Mouse (Mus musculus): ENCODE results near the gene Dao.

The Dao gene

GRCm38 (mm10) chr5:114027217-114027944, 23.9 kb downstream of the Dao start:
- no peak for DNase-seq (ENCODE audit: low spot score)

GRCm38 (mm10) chr5:114028111-114028510, 24.6 kb downstream of the Dao start:
- no peak for DNase-seq (ENCODE audit: low spot score)

GRCm38 (mm10) chr5:114030652-114031051, 27.1 kb downstream of the Dao start:
- no peak for DNase-seq (ENCODE audit: low spot score)

- no peak for DNase-seq (ENCODE audit: low spot score)
Measured at GRCm38 (mm10) chr5:114032161-114032763, 28.8 kb downstream of the Dao start.

- DNase-seq (ENCODE audit: low spot score), result no peak
Measured at GRCm38 (mm10) chr5:114034393-114034792, 30.9 kb downstream of the Dao start.

GRCm38 (mm10) chr5:114035111-114035510, 31.6 kb downstream of the Dao start:
- DNase-seq (ENCODE audit: low spot score), result no peak

- DNase-seq (ENCODE audit: low spot score), result no peak
Measured at GRCm38 (mm10) chr5:114040508-114040907, 37.0 kb downstream of the Dao start.

GRCm38 (mm10) chr5:114040911-114041310, 37.4 kb downstream of the Dao start:
- no peak for DNase-seq (ENCODE audit: low spot score)

- peak; percentile 66 for DNase-seq (ENCODE audit: low spot score)
Measured at GRCm38 (mm10) chr5:114041327-114041930, 37.9 kb downstream of the Dao start.

- no peak for DNase-seq (ENCODE audit: low spot score)
Measured at GRCm38 (mm10) chr5:114043800-114044199, 40.3 kb downstream of the Dao start.

- peak; percentile 46 for DNase-seq (ENCODE audit: low spot score)
Measured at GRCm38 (mm10) chr5:114045134-114045533, 41.6 kb downstream of the Dao start.

GRCm38 (mm10) chr5:114046151-114046550, 42.6 kb downstream of the Dao start:
- DNase-seq (ENCODE audit: low spot score), result no peak

- DNase-seq (ENCODE audit: low spot score), result no peak
Measured at GRCm38 (mm10) chr5:114046604-114047003, 43.1 kb downstream of the Dao start.

GRCm38 (mm10) chr5:114047182-114047581, 43.7 kb downstream of the Dao start:
- DNase-seq (ENCODE audit: low spot score), result no peak

GRCm38 (mm10) chr5:114048731-114049308, 45.3 kb downstream of the Dao start:
- no peak for DNase-seq (ENCODE audit: low spot score)

- DNase-seq (ENCODE audit: low spot score), result peak; percentile 78
Measured at GRCm38 (mm10) chr5:114052246-114052761, 48.8 kb downstream of the Dao start.

GRCm38 (mm10) chr5:114057129-114057731, 53.7 kb downstream of the Dao start:
- no peak for DNase-seq (ENCODE audit: low spot score)

GRCm38 (mm10) chr5:114061675-114062074, 58.2 kb downstream of the Dao start:
- DNase-seq (ENCODE audit: low spot score), result no peak

- DNase-seq (ENCODE audit: low spot score), result no peak
Measured at GRCm38 (mm10) chr5:114063958-114064357, 60.5 kb downstream of the Dao start.

- DNase-seq (ENCODE audit: low spot score), result no peak
Measured at GRCm38 (mm10) chr5:114065161-114065560, 61.7 kb downstream of the Dao start, which contains the start of gene Usp30. Gene Usp30 (plus strand): TSS chr5:114065461.

GRCm38 (mm10) chr5:114066601-114067000, 63.1 kb downstream of the Dao start:
- DNase-seq (ENCODE audit: low spot score), result peak; percentile 19

GRCm38 (mm10) chr5:114067543-114067942, 64.0 kb downstream of the Dao start:
- no peak for DNase-seq (ENCODE audit: low spot score)
